Mouse (Mus musculus) G1E (cell line): ENCODE measurements around the gene Ilvbl. TPM values are rescaled to one million over a fixed set of nuclear protein-coding genes. Genes with fewer than 3 reads are reported as not detected.

Source experiments
- ATAC-seq: 2 replicates; pipeline ENCODE4 v1.8.0; 2016; ENCODE audit warnings: mild to moderate bottlenecking; ENCODE audit not compliant: insufficient number of reproducible peaks, poor library complexity, low FRiP score, severe bottlenecking; ENCODE audit errors: extremely low read depth
- DNase-seq: peaks from one replicate; pipeline ENCODE4 v3.0.0; 2012; ENCODE audit warnings: low spot score
- H3K27me3 ChIP-seq: 2 replicates; pipeline ENCODE4 v1.6.1; 2012; ENCODE audit warnings: mild to moderate bottlenecking, low read length, inconsistent platforms; ENCODE audit not compliant: insufficient read depth
- H3K36me3 ChIP-seq: replicated peaks from 2 replicates; pipeline ENCODE3; 2012; ENCODE audit warnings: mild to moderate bottlenecking, inconsistent platforms
- H3K4me1 ChIP-seq: 2 replicates; pipeline ENCODE4 v1.6.1; 2012; ENCODE audit warnings: low read depth, low read length, inconsistent platforms, mixed read lengths; ENCODE audit not compliant: insufficient read depth
- H3K4me3 ChIP-seq: 2 replicates; pipeline ENCODE4 v1.5.1; 2012; ENCODE audit warnings: low read depth, mild to moderate bottlenecking, inconsistent platforms, low read length, moderate library complexity, mixed read lengths
- H3K9me3 ChIP-seq: replicated peaks from 2 replicates; pipeline ENCODE4 v1.6.1; 2012; ENCODE audit warnings: inconsistent platforms
- CTCF ChIP-seq: IDR thresholded peaks from 2 replicates; pipeline ENCODE4 v1.5.1; 2012; ENCODE audit warnings: low read depth, low read length, inconsistent platforms, mixed read lengths
- GATA1 ChIP-seq: IDR thresholded peaks from 2 replicates; pipeline ENCODE4 v1.6.1; 2012; ENCODE audit warnings: borderline replicate concordance, low read length, inconsistent platforms, mixed read lengths
- GATA2 ChIP-seq: IDR thresholded peaks from 2 replicates; pipeline ENCODE4 v1.6.1; 2012; ENCODE audit warnings: low read depth, low read length, inconsistent platforms, borderline replicate concordance
- POLR2AphosphoS5 ChIP-seq: IDR thresholded peaks from 2 replicates; pipeline ENCODE4 v1.6.1; 2012; ENCODE audit warnings: low read depth, low read length, inconsistent platforms; ENCODE audit not compliant: insufficient replicate concordance
- TAL1 ChIP-seq: conservative IDR thresholded peaks from 2 replicates; pipeline ENCODE4 v1.6.1; 2012; ENCODE audit warnings: low read depth, low read length, inconsistent platforms, mixed read lengths
- polyA plus RNA-seq: library from polyadenylated mRNA; stranded (reverse); fragments of >175 nt; gene quantifications from 2 replicates; pipeline ENCODE4 v1.2.3, GENCODE M21; 2012
- total RNA-seq, 2 experiments: library from RNA; stranded (forward) in 1 of 2; stranded (reverse) in 1 of 2; fragments of 200-1000 nt in 1 of 2; fragments of >200 nt in 1 of 2; fragmentation: Nextera tagmentation in 1 of 2; gene quantifications; 2 replicates each; pipeline ENCODE4 v1.2.3; 2014 to 2017

The Ilvbl gene
- total and polyA plus RNA-seq, 3 experiments, result 6.2 to 10.2 (median 7.7) TPM

- H3K27me3 ChIP-seq, result no peaks in the 10 kb centered on the region
- no peak for TF ChIP-seq GATA2
- no peak for TF ChIP-seq TAL1
- no peak for TF ChIP-seq CTCF
- no peak for TF ChIP-seq POLR2AphosphoS5
- no peak for TF ChIP-seq GATA1
- no peak overlapping the region for H3K4me3 ChIP-seq
- H3K4me1 ChIP-seq, result peaks cover 33% of the 10 kb centered on the region
- H3K36me3 ChIP-seq, result peaks cover 57% of the 10 kb centered on the region
- ATAC-seq (no peak), DNase-seq (no peak)
- no peaks in the 10 kb centered on the region for H3K9me3 ChIP-seq
These were observed 2.5 kb downstream of the Ilvbl start for GRCm38 (mm10) chr10:78576435-78577184.

GRCm38 (mm10) chr10:78578204-78578603 is 4.1 kb downstream of the Ilvbl start:
- Histone ChIP-seq H3K4me1 (peaks cover 33% of the 10 kb centered on the region), H3K36me3 (peaks cover 72% of the 10 kb centered on the region), H3K4me3 (no peak overlapping the region), H3K9me3 (no peaks in the 10 kb centered on the region), H3K27me3 (no peaks in the 10 kb centered on the region)
- no peak for DNase-seq
- no peak for ATAC-seq
- no peak for TF ChIP-seq TAL1
- no peak for TF ChIP-seq GATA1
- no peak for TF ChIP-seq GATA2
- TF ChIP-seq CTCF, result no peak
- TF ChIP-seq POLR2AphosphoS5, result no peak

DNA sequence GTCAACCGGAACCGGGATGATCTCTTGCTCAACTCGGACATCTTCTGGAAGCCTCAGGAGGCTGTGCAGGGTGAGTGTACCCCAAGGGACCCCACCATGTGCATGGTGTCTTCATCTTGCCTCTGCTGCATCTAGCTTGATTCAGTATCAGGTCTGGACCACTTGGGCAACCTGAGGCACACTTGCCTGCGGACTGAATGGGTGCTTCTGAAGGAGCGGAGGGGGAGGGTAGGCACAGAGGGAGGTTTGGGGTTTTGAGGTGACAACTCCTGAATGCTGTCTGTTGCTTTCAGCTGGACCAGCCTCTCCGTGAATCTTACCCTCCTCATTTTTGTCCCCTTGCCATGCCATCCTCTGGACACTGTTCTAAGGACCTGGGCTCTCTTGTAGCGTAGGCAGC is 7.0 kb downstream of the Ilvbl start:
- H3K27me3 ChIP-seq, result no peaks in the 10 kb centered on the region
- H3K9me3 ChIP-seq, result no peaks in the 10 kb centered on the region
- H3K4me1 ChIP-seq, result peaks cover 11% of the 10 kb centered on the region
- H3K36me3 ChIP-seq, result peaks cover 94% of the 10 kb centered on the region
- DNase-seq (no peak), ATAC-seq (no peak)
- TF ChIP-seq POLR2AphosphoS5 (no peak), CTCF (no peak), GATA1 (no peak), GATA2 (no peak), TAL1 (no peak)
- H3K4me3 ChIP-seq, result no peak overlapping the region

DNA sequence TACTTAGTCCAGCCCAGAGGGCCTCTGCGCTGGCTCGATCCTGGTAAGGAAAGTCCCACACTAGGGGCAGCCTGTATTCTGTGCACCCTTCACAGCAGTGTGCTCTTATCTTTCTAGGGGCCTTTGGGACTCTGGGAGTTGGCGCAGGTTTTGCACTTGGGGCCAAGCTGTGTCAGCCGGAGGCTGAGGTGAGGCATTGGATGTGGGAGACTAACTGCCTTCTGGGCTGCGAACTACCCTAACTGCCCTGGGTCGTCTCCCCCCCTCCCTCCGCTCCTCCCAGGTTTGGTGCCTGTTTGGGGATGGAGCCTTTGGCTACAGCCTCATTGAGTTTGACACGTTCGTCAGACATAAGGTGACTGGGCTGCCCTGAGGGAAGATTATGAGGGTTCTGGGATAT is 9.2 kb downstream of the Ilvbl start:
- TF ChIP-seq CTCF, result no peak
- Histone ChIP-seq H3K27me3 (no peaks in the 10 kb centered on the region), H3K4me1 (no peaks in the 10 kb centered on the region), H3K9me3 (no peaks in the 10 kb centered on the region), H3K36me3 (peaks cover 73% of the 10 kb centered on the region), H3K4me3 (no peak overlapping the region)
- no peak for ATAC-seq
- no peak for DNase-seq

DNA sequence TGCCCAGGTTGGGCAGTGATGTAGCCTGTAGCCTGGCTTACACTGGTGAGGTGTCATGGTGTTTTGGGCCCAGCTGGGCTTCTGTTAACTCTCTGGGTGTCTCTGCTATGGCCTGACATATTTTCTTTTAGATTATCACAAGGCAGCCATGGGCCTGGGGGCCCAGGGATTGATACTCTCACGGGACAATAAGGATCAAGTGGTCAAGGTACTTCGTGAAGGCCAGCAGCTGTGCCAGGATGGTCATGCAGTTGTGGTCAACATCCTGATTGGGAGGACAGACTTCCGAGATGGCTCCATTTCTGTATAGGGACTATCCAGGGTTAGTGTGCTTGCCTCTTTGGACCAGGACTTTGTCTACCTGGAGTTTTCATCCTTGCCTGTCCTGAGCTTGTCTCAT is 9.8 kb downstream of the Ilvbl start:
- peaks cover 2% of the 10 kb centered on the region; the same call in 1 of the 2 replicates for H3K27me3 ChIP-seq
- no peak overlapping the region for H3K4me3 ChIP-seq

DNA sequence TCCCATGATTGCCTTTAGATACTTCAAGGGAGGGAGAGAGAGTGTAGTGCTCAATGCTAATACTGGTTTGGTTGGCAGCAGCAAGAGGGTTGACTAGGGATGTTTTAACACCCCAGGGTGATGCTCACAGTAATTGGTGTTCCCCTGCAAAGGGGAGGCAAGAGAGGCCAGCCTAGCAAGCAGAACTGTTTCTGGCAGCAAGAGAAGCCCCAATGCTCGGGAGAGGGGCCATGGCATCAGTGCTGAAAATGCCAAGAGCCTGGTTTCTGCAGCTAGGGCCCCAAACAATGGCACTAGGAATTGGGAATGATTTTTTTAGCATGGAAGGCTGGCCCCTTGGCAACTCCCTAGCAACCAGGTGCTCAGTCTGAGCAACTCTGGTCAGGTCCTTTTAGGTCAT is 10.8 kb downstream of the Ilvbl start:
- Histone ChIP-seq H3K27me3 (peaks cover 7% of the 10 kb centered on the region; the same call in 1 of the 2 replicates), H3K9me3 (no peaks in the 10 kb centered on the region), H3K4me3 (no peak overlapping the region), H3K36me3 (peaks cover 56% of the 10 kb centered on the region), H3K4me1 (no peaks in the 10 kb centered on the region)
- DNase-seq (no peak), ATAC-seq (no peak)
- no peak for TF ChIP-seq GATA2
- TF ChIP-seq CTCF, result no peak
- no peak for TF ChIP-seq TAL1

More for the DNA sequence above, 9.8 kb downstream of the Ilvbl start:
- Histone ChIP-seq H3K4me1 (no peaks in the 10 kb centered on the region), H3K9me3 (no peaks in the 10 kb centered on the region), H3K36me3 (peaks cover 67% of the 10 kb centered on the region)
- TF ChIP-seq GATA1, result no peak
- no peak for TF ChIP-seq GATA2
- no peak for TF ChIP-seq TAL1
- TF ChIP-seq POLR2AphosphoS5, result no peak
- TF ChIP-seq CTCF, result no peak
- ATAC-seq (no peak), DNase-seq (no peak)

DNA sequence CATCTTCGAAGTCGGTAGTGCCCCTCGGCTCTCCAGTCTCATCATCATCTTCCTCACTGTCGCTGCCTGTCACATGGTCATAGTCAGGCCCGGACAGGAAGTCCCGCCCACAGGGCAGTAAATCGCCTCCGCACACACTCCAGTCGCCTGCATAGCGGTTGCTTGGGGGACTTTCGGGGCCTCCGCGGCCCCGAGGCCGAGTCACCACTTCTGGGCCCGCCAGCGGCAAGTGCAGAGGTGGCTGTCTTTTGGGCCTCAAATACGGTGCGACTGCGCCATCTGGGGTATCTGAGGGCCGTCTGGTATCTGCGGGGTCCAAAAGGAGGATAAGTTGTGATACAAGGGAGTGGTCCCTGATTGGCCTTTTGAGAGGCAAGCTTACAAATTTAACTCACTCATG is 11.5 kb downstream of the Ilvbl start:
- Histone ChIP-seq H3K36me3 (peaks cover 50% of the 10 kb centered on the region), H3K27me3 (peaks cover 7% of the 10 kb centered on the region; the same call in 1 of the 2 replicates), H3K4me3 (no peak overlapping the region), H3K9me3 (no peaks in the 10 kb centered on the region), H3K4me1 (no peaks in the 10 kb centered on the region)
- ATAC-seq, result no peak
- no peak for DNase-seq
- TF ChIP-seq POLR2AphosphoS5 (no peak), TAL1 (no peak), GATA1 (no peak), GATA2 (no peak), CTCF (no peak)
